Mouse (Mus musculus) brain, embryonic 14.5 days (tissue): Measurements from ENCODE around the gene Cdhr2.

Experiments
- CTCF ChIP-seq: fragments of 200-500 bp; IDR thresholded peaks from 2 replicates; pipeline ENCODE4 v1.5.1; 2012; ENCODE audit warnings: inconsistent platforms, mild to moderate bottlenecking, moderate library complexity, borderline replicate concordance; ENCODE audit not compliant: insufficient read depth, insufficient read length; ENCODE audit errors: extremely low read depth
- POLR2A ChIP-seq: fragments of 200-500 bp; IDR thresholded peaks from 2 replicates; pipeline ENCODE4 v1.6.1; 2012; ENCODE audit warnings: mild to moderate bottlenecking, inconsistent platforms, borderline replicate concordance; ENCODE audit not compliant: poor library complexity, insufficient read depth, insufficient read length, severe bottlenecking; ENCODE audit errors: extremely low read depth

DNA sequence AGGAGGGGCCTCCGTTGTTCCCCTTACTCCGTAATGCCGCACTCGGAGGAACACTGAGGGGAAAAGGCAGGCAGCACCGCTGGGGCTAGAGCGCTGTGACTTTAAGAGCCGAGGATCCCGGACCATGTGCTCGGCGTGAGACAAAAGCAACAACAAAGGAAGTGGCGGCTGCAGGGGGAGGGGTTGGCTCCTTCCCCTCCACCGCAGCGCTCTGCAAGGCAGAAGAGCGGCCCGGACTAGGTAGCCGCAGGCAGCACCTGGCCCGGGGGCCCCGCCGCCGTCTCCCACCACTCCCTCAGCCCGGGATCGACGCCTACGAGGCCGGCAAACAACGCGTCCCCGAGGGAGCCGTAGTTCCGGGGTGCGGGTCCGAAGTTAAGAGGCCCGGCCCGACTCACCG lies 14.2 kb upstream of the Cdhr2 start:
- no peak for TF ChIP-seq CTCF
- no peak; the same call in 1 of the 2 replicates for TF ChIP-seq POLR2A
